Mouse (Mus musculus): ENCODE results near the gene Rad9b. TPM values are rescaled to one million over a fixed set of nuclear protein-coding genes. Genes with fewer than 3 reads are reported as not detected.

Gene Rad9b
- polyA plus RNA-seq, 1 experiment from 2014 or later: 12.6 TPM

- Histone ChIP-seq H3K27ac (ENCODE audit: low read depth, low read length) (no peak overlapping the region), H3K4me2 (ENCODE audit: low read depth, low read length, severe bottlenecking) (no peak overlapping the region), H3K4me3 (ENCODE audit: low read depth, low read length) (no peak overlapping the region), H3K36me3 (ENCODE audit: control insufficient read depth, insufficient read depth, low read length) (no peaks in the 10 kb centered on the region), H3K4me1 (replicated peaks; ENCODE audit: control insufficient read depth, insufficient read depth, low read length) (no peaks in the 10 kb centered on the region), H3K9ac (ENCODE audit: low read length) (no peak overlapping the region), H3K9me3 (ENCODE audit: control insufficient read depth, low read length) (no peaks in the 10 kb centered on the region), H3K27me3 (ENCODE audit: control insufficient read depth, insufficient read depth, low read length) (no peaks in the 10 kb centered on the region)
- 92% methylated on average over 7 of the region's 7 CpGs for WGBS
- DNase-seq (ENCODE audit: low spot score): no peak
- ATAC-seq (replicated peaks; ENCODE audit: low FRiP score): no peak
Measured at GRCm38 (mm10) chr5:122278946-122279345, 75.1 kb downstream of the Rad9b start.

GRCm38 (mm10) chr5:122274785-122275184 is 79.2 kb downstream of the Rad9b start:
- H3K9me3 ChIP-seq (ENCODE audit: control insufficient read depth, low read length): no peaks in the 10 kb centered on the region
- H3K27ac ChIP-seq (ENCODE audit: low read depth, low read length): no peak overlapping the region

More at GRCm38 (mm10) chr5:122274785-122275184, 79.2 kb downstream of the Rad9b start:
- Histone ChIP-seq H3K9ac (ENCODE audit: low read length) (no peak overlapping the region), H3K4me3 (ENCODE audit: low read depth, low read length) (no peak overlapping the region), H3K36me3 (ENCODE audit: control insufficient read depth, insufficient read depth, low read length) (no peaks in the 10 kb centered on the region), H3K4me2 (ENCODE audit: low read depth, low read length, severe bottlenecking) (no peak overlapping the region), H3K27me3 (ENCODE audit: control insufficient read depth, insufficient read depth, low read length) (no peaks in the 10 kb centered on the region), H3K4me1 (replicated peaks; ENCODE audit: control insufficient read depth, insufficient read depth, low read length) (no peaks in the 10 kb centered on the region)
- 30% methylated on average over 5 of the region's 5 CpGs for WGBS
- DNase-seq (ENCODE audit: low spot score): peak; percentile 59
- no peak for ATAC-seq (replicated peaks; ENCODE audit: low FRiP score)

Other genes starting within 250 kb of the Rad9b start
- not detected in 2 replicates for gene Ccdc63, start 213.4 kb downstream of the Rad9b start, polyA plus RNA-seq (2014; fragmentation: Nextera tagmentation; extraction: Ambion mirVana)
- gene Ppp1cc, start 196.0 kb downstream of the Rad9b start, polyA plus RNA-seq (2014; fragmentation: Nextera tagmentation; extraction: Ambion mirVana): 364 and 378 TPM in 2 replicates
- gene Hvcn1, start 147.4 kb downstream of the Rad9b start, polyA plus RNA-seq (2014; fragmentation: Nextera tagmentation; extraction: Ambion mirVana): 8.6 and 11.1 TPM in 2 replicates
- gene Tctn1, start 89.8 kb downstream of the Rad9b start, polyA plus RNA-seq (2014; fragmentation: Nextera tagmentation; extraction: Ambion mirVana): 5.2 and 7.5 TPM in 2 replicates
- gene Pptc7, start 69.9 kb downstream of the Rad9b start, polyA plus RNA-seq (2014; fragmentation: Nextera tagmentation; extraction: Ambion mirVana): 9.1 and 9.8 TPM in 2 replicates
- gene Vps29, start 136 bp upstream of the Rad9b start, polyA plus RNA-seq (2014; fragmentation: Nextera tagmentation; extraction: Ambion mirVana): 174 and 181 TPM in 2 replicates
- 65.0 and 77.7 TPM in 2 replicates for gene Gpn3, start 17.6 kb upstream of the Rad9b start, polyA plus RNA-seq (2014; fragmentation: Nextera tagmentation; extraction: Ambion mirVana)
- 110 and 127 TPM in 2 replicates for gene Fam216a, start 18.1 kb upstream of the Rad9b start, polyA plus RNA-seq (2014; fragmentation: Nextera tagmentation; extraction: Ambion mirVana)
- gene Arpc3, start 37.6 kb upstream of the Rad9b start, polyA plus RNA-seq (2014; fragmentation: Nextera tagmentation; extraction: Ambion mirVana): 64.5 and 71.2 TPM in 2 replicates
- 28.3 and 31.9 TPM in 2 replicates for gene Anapc7, start 67.5 kb upstream of the Rad9b start, polyA plus RNA-seq (2014; fragmentation: Nextera tagmentation; extraction: Ambion mirVana)
- 58.7 and 60.6 TPM in 2 replicates for gene Atp2a2, start 148.0 kb upstream of the Rad9b start, polyA plus RNA-seq (2014; fragmentation: Nextera tagmentation; extraction: Ambion mirVana)